Mouse (Mus musculus) layer of hippocampus, adult 2 months (tissue): ENCODE measurements at regions not wholly inside any gene's neighbourhood (a gene's known extent, or its start where the extent isn't known, plus 50 kb on each side); places are given as distances from the start of the nearest gene placed in this dataset.
"Not testable (repeated sequence)": the region's sequence is repeated elsewhere in the genome, so short reads cannot be mapped to it uniquely, and the experiment has no call there.

Source experiments
- DNase-seq, 2 experiments: peaks; one replicate each; pipeline ENCODE4 v3.0.0; 2022; ENCODE audit warnings: low spot score in 2 of 2
- H3K27ac ChIP-seq: fragments of 200-600 bp; 2 replicates; pipeline ENCODE4 v1.8.1; 2022
- H3K4me3 ChIP-seq: fragments of 200-600 bp; 2 replicates; pipeline ENCODE4 v1.8.1; 2022; ENCODE audit warnings: mild to moderate bottlenecking
- CTCF ChIP-seq: fragments of 200-600 bp; conservative IDR thresholded peaks from 2 replicates; pipeline ENCODE4 v1.8.1; 2022; ENCODE audit warnings: antibody characterized with exemption, mild to moderate bottlenecking, moderate library complexity

GRCm38 (mm10) chr11:41261254-41261653 is 506.1 kb upstream of the Ccng1 start:
- TF ChIP-seq CTCF = no peak
- DNase-seq = no peak
- Histone ChIP-seq H3K4me3 (no peak overlapping the region), H3K27ac (no peak overlapping the region)

GRCm38 (mm10) chr11:41259915-41260619 is 505.0 kb upstream of the Ccng1 start:
- no peak for TF ChIP-seq CTCF
- DNase-seq = peak in 1 of 2 experiments; percentile 3
- Histone ChIP-seq H3K27ac (peak overlapping the region; percentile 33; the same call in 1 of the 2 replicates), H3K4me3 (peak overlapping the region; percentile 39)

- H3K27ac ChIP-seq, H3K4me3 ChIP-seq, DNase-seq: not testable (repeated sequence)
Measured at GRCm38 (mm10) chr11:41214501-41214900, 459.4 kb upstream of the Ccng1 start.

GRCm38 (mm10) chr11:41202228-41202627 is 447.1 kb upstream of the Ccng1 start:
- TF ChIP-seq CTCF = peak; percentile 72
- H3K4me3 ChIP-seq = no peak overlapping the region
- DNase-seq = peak in 1 of 2 experiments; percentile 7
- H3K27ac ChIP-seq = no peak overlapping the region

GRCm38 (mm10) chr11:41193981-41194380 is 438.9 kb upstream of the Ccng1 start:
- no peak overlapping the region for H3K4me3 ChIP-seq
- H3K27ac ChIP-seq = no peak overlapping the region
- no peak for TF ChIP-seq CTCF
- DNase-seq = no peak

- Histone ChIP-seq H3K4me3 (no peak overlapping the region), H3K27ac (no peak overlapping the region)
- TF ChIP-seq CTCF = no peak
- DNase-seq = no peak
Measured at GRCm38 (mm10) chr11:41160492-41161175, 405.5 kb upstream of the Ccng1 start.

GRCm38 (mm10) chr11:41159927-41160326 is 404.8 kb upstream of the Ccng1 start:
- Histone ChIP-seq H3K4me3 (no peak overlapping the region), H3K27ac (no peak overlapping the region)
- DNase-seq = no peak
- TF ChIP-seq CTCF = no peak

- H3K27ac ChIP-seq = peak overlapping the region; percentile 37; the same call in 1 of the 2 replicates
- H3K4me3 ChIP-seq = no peak overlapping the region
- peak; percentile 17 to 60 for DNase-seq
- TF ChIP-seq CTCF = no peak
Measured at GRCm38 (mm10) chr11:41158761-41159596, 403.9 kb upstream of the Ccng1 start.

GRCm38 (mm10) chr11:41157321-41157720 is 402.2 kb upstream of the Ccng1 start:
- TF ChIP-seq CTCF = no peak
- Histone ChIP-seq H3K4me3 (no peak overlapping the region), H3K27ac (no peak overlapping the region)
- no peak for DNase-seq
